Mouse (Mus musculus) lung, adult 2 months (tissue): Measurements from ENCODE around the gene Isca2.

ENCODE experiments used
- CTCF ChIP-seq: fragments of 200-500 bp; IDR thresholded peaks from 2 replicates; pipeline ENCODE4 v1.5.1; 2011; ENCODE audit warnings: mild to moderate bottlenecking, low read length, control low read depth; ENCODE audit not compliant: insufficient read depth
- POLR2A ChIP-seq: fragments of 200-500 bp; IDR thresholded peaks from 2 replicates; pipeline ENCODE4 v1.6.1; 2011; ENCODE audit warnings: low read depth, mild to moderate bottlenecking, control low read depth, low read length, borderline replicate concordance; ENCODE audit errors: extremely low read depth

- TF ChIP-seq POLR2A (no peak), CTCF (no peak)
Observed at GRCm38 (mm10) chr12:84728421-84728820, 44.6 kb upstream of the Isca2 start.
